Mouse (Mus musculus) kidney, postnatal 14 days (tissue): ENCODE measurements around the gene Timp3.

Experiments
- DNase-seq: peaks from one replicate; pipeline ENCODE4 v3.0.0; 2022; ENCODE audit warnings: mixed read lengths

Timp3 gene

DNA sequence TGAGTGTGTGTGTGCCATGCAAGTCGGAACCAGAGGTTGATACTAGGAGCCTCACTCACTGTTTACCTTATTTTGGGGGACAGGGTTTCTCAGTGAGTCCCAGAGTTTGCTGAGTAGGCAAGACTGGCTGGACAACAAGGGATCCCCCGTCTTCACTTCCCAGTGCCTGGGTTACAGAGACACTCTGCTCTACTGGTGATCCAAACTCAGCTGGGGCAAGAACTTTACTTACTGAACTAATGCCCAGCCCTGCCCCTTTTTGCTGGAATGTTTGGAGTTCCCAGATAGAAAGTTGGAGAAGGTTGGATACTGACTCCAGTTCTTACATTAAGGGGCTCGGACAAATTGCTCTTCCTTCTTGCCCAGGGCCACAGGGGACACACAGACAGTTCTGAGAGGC lies 89.2 kb downstream of the Timp3 start:
- no peak for DNase-seq

- no peak for DNase-seq
Measured at GRCm38 (mm10) chr10:86389913-86390312, 89.7 kb downstream of the Timp3 start.

DNA sequence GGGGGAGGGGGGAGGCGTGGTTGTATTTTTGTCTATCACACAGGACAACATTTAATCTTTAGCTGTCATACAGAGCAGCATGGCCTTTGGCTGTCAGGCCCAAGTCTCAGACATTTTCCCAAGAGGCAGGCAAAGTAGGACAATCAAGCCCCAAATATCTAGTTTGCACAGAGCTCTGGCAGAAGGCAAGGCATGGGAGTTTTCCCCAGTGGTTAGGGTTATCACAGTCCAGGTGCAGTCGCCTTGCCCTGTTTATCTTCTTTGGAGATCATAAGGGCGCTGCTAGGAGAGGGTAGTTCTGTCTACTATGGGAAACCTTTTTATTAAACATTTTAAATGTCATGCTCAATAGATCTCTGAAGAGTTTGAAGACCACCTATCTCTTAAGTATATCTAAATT lies 92.2 kb downstream of the Timp3 start:
- DNase-seq, result no peak

DNA sequence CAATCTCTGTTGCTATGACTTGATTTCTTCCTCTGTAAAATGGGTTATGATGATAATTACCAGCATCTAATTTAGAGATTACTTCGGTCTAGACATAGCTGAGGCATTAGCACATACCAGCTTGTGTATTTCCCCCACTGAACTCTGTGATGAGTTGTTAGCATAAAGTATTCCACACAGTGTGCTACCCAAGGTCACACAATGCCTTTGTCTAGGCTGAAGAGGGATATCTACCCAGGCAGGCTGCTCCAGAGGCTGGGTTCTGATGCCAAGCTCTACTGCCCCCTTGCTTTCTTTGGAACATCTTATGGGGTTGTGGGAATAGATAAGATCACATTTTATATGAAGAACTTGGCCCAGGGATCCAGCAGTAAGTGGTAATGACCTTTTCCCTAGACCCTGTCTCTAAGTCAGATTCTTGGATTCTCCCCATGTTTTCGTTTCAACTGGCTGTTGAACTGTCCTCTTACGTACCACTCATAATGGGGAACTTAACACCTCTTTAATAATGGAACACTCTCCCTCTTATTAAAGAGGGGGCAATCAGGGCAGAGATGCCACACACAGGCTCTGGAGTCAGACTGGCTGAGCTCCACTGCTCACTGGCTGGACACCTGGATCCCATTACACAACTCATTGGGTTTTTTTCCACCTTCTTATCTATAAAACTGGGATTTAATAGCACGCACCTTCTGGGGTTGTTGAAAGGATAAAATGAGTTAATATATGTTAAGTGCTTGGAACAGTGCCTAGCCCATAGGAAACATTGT lies 97.6 kb downstream of the Timp3 start:
- DNase-seq, result no peak

GRCm38 (mm10) chr10:86398347-86398720 lies 98.2 kb downstream of the Timp3 start:
- DNase-seq, result no peak
